Mouse (Mus musculus) lung, embryonic 14.5 days (tissue): ENCODE data around the gene Gpm6b. TPM values are rescaled to one million over a fixed set of nuclear protein-coding genes. Genes with fewer than 3 reads are reported as not detected.

Experiments used
- ATAC-seq: fragments of 200-750 bp; cut with Nextera tagmentation; 2 replicates; pipeline ENCODE4 v1.8.0; 2017; ENCODE audit warnings: mild to moderate bottlenecking, moderate TSS enrichment, moderate library complexity; ENCODE audit not compliant: insufficient read depth
- DNase-seq: peaks from one replicate; pipeline ENCODE4 v3.0.0-alpha.2; 2015
- H3K27ac ChIP-seq: fragments of 300-500 bp; sonication (generic); 2 replicates; pipeline ENCODE4 v1.5.1; 2014; ENCODE audit warnings: low read depth, mild to moderate bottlenecking, moderate library complexity
- H3K27me3 ChIP-seq: fragments of 300-500 bp; sonication (generic); 2 replicates; pipeline ENCODE4 v1.6.1; 2014; ENCODE audit warnings: low read length, control low read depth; ENCODE audit not compliant: insufficient read depth
- H3K36me3 ChIP-seq: fragments of 300-500 bp; sonication (generic); 2 replicates; pipeline ENCODE4 v1.6.1; 2014; ENCODE audit warnings: control low read depth; ENCODE audit not compliant: insufficient read depth
- H3K4me1 ChIP-seq: fragments of 300-500 bp; sonication (generic); 2 replicates; pipeline ENCODE4 v1.6.1; 2014; ENCODE audit warnings: antibody characterized with exemption, control low read depth; ENCODE audit not compliant: insufficient read depth
- H3K4me2 ChIP-seq: fragments of 300-500 bp; sonication (generic); 2 replicates; pipeline ENCODE4 v1.6.1; 2014; ENCODE audit warnings: mild to moderate bottlenecking
- H3K4me3 ChIP-seq: fragments of 300-500 bp; sonication (generic); 2 replicates; pipeline ENCODE4 v1.5.1; 2014; ENCODE audit warnings: low read depth, low read length
- H3K9ac ChIP-seq: fragments of 300-500 bp; sonication (generic); 2 replicates; pipeline ENCODE4 v1.6.1; 2014
- H3K9me3 ChIP-seq: fragments of 300-500 bp; sonication (generic); 2 replicates; pipeline ENCODE4 v1.6.1; 2016; ENCODE audit warnings: low read depth, low read length, control low read depth
- CTCF ChIP-seq: IDR thresholded peaks from 2 replicates; pipeline ENCODE4 v1.5.1; 2016; ENCODE audit warnings: antibody characterized with exemption, low read depth
- WGBS: fragments of 180-500 bp; shearing (Covaris S2); extraction: QIAGEN DNeasy Blood & Tissue Kit; methylation state at CpG from one replicate; pipeline ENCODE4 v1.1.7; 2014; 5-methylcytosine and 5-hydroxymethylcytosine counted together
- polyA plus RNA-seq: library from polyadenylated mRNA; unstranded; fragments of >200 nt; fragmentation: Nextera tagmentation; extraction: Ambion mirVana; gene quantifications from 2 replicates; pipeline ENCODE4 v1.2.1, GENCODE M21; 2014

The Gpm6b gene
- polyA plus RNA-seq, 1 experiment from 2014 or later = 41.9 TPM

DNA sequence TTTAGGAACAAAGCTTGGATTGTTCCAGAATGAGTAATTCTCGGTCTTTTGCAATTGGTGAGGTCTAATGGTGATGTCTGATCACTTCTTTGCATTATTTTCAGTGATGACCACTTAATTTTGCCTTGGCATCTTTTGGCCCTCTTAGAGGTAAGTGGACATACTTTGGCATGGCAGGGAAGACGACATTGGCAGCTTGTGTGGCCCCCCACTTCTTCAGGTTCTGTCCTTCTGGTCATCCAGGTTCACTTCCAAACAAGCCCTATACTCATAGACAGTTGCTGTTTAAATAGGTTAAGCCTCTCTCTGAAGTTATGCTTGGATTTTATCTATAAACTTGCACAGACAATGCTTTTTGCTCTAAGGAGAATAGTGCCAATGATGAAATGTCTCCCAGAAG is 120.2 kb downstream of the Gpm6b start:
- no peak for TF ChIP-seq CTCF
- H3K36me3 ChIP-seq = no peaks in the 10 kb centered on the region
- H3K27me3 ChIP-seq = no peaks in the 10 kb centered on the region
- no peak overlapping the region for H3K4me3 ChIP-seq
- no peak overlapping the region for H3K27ac ChIP-seq
- no peak overlapping the region for H3K9ac ChIP-seq
- ATAC-seq (no peak), DNase-seq (no peak)
- WGBS = 69% methylated on average over 2 of the region's 2 CpGs
- no peaks in the 10 kb centered on the region for H3K9me3 ChIP-seq
- no peaks in the 10 kb centered on the region for H3K4me1 ChIP-seq
- no peak overlapping the region for H3K4me2 ChIP-seq

DNA sequence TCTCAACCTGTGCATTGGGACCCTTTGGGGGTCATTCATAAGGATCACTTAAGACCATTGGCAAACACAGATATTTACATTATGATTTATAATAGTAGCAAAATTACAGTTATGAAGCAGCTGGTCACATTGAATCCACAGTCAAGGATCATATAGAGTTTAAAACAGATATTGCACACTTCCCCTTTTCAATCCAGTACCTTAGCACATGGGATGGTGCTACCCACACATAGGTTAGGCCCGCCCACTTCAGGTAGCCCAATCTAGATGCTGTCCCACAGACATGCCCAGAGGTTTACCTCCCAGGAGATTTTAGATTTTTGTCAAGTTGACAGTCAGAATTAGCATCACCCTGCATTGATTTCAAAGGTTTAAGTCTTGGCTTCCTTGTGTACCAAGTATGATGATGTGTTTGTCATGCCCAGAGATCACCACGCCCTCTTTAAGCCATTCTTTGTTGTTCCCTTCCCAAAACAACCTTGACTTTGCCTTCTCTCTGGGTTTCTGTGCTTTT is 121.3 kb downstream of the Gpm6b start:
- DNase-seq = no peak
- no peaks in the 10 kb centered on the region for H3K36me3 ChIP-seq
- H3K4me3 ChIP-seq = no peak overlapping the region
- H3K9me3 ChIP-seq = no peaks in the 10 kb centered on the region
- WGBS = 79% methylated on average over 2 of the region's 2 CpGs
- no peak overlapping the region for H3K27ac ChIP-seq
- no peak overlapping the region for H3K4me2 ChIP-seq
- ATAC-seq = no peak
- no peak overlapping the region for H3K9ac ChIP-seq
- no peaks in the 10 kb centered on the region for H3K27me3 ChIP-seq
- H3K4me1 ChIP-seq = no peaks in the 10 kb centered on the region
- no peak for TF ChIP-seq CTCF

DNA sequence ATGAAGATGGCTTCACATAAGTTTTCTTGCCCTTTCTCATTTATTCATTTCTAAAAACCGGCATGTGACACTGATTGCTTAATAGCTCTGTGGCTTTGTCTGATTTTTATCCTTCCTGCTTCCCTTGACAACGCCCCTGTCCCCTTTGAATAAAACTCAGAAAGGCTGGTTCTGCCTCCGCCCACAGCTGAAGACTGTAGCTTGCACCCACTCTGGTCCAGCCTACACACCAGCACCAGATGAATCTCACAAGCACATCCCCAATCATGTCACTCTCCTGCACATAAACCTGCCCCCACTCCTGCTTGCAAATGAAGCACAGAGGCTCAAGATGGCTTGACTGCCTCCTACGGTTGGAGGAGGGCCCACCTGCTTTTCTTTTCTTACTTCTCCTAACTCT is 121.7 kb downstream of the Gpm6b start:
- TF ChIP-seq CTCF = no peak
- ATAC-seq = no peak
- Histone ChIP-seq H3K36me3 (no peaks in the 10 kb centered on the region), H3K4me2 (no peak overlapping the region), H3K9me3 (no peaks in the 10 kb centered on the region), H3K4me1 (no peaks in the 10 kb centered on the region), H3K9ac (no peak overlapping the region), H3K27me3 (no peaks in the 10 kb centered on the region), H3K4me3 (no peak overlapping the region), H3K27ac (no peak overlapping the region)
- no peak for DNase-seq
- 73% methylated on average over 4 of the region's 4 CpGs for WGBS

DNA sequence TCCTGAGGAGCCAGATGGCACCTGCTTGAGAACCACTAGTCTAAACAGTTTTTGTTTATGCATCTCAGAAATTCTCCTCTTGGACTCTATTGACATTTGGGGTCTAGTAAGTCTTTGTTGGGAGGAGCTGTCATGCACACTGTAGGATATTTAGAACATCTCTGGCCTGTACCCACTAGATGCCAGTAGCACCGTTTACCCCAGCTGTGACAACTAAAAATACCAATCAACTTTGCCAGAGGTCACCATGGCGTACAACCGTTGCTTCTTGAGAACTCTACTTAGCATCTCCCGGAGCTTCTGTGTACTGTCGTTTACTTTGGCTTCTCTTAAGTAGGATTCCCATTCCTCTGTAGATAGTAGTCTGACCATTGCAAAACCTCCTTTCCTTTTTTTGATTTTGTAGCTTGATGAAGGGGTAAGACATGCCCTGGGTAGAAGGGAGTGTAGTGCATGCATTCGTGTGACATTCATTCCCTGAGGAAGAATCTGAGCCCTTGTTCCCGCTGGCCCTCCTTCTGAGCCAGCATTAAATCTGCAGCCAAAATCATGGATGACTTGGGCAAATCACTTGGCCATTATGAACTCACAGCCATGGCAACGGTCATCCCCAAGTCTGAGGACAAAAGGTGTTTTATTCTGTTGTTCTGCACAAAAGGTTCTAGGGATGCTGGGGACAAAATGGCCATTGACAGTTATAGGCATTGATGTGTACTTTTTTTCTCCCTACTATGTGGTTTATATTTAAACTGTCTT is 126.9 kb downstream of the Gpm6b start:
- no peak overlapping the region for H3K9ac ChIP-seq
- H3K36me3 ChIP-seq = no peaks in the 10 kb centered on the region
- no peak for ATAC-seq
- H3K4me1 ChIP-seq = no peaks in the 10 kb centered on the region
- H3K27ac ChIP-seq = no peak overlapping the region
- H3K4me2 ChIP-seq = no peak overlapping the region
- 77% methylated on average over 8 of the region's 8 CpGs for WGBS
- no peak overlapping the region for H3K4me3 ChIP-seq
- no peak for DNase-seq
- H3K27me3 ChIP-seq = no peaks in the 10 kb centered on the region
- no peaks in the 10 kb centered on the region for H3K9me3 ChIP-seq
- no peak for TF ChIP-seq CTCF

DNA sequence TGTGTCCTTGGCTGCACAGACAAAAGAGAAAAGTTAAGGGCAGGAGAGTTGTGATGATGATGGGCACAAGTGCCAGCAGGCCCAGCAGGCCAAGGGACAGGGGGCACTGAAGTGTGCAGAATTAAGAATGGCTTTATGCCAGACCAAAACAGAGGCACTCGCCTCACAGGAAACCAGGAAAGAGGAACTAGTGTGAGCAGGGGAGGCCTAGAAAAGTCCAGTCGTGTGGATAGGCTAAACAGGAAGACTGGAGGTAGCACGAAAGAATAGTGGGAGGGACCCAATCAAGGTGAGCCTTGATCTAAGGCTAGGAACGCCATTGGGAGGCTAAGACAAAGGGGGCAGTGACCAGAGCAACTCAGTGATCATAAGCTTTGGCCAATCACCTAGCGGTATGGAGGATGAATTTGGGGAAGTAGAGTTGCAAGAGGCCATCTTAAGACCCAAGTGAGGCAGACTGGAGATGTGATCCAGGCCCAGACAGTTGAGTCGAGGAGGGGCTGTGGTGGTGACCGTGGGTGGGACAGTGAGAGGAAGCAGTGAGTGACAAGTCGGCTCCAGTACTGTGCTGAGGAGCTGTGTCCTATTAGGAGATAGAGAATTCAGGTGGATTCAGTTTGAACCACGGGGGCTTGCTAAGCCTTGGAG is 138.1 kb downstream of the Gpm6b start:
- no peaks in the 10 kb centered on the region for H3K9me3 ChIP-seq
- no peak overlapping the region for H3K4me3 ChIP-seq
- H3K36me3 ChIP-seq = 0 out of 2 replicates have a peak, but pooled peaks cover 4% of the 10 kb centered on the region
- no peaks in the 10 kb centered on the region for H3K27me3 ChIP-seq
- no peak for DNase-seq
- ATAC-seq = no peak
- 78% methylated on average over 9 of the region's 9 CpGs for WGBS
- no peaks in the 10 kb centered on the region for H3K4me1 ChIP-seq
- no peak overlapping the region for H3K4me2 ChIP-seq
- no peak overlapping the region for H3K9ac ChIP-seq
- TF ChIP-seq CTCF = no peak
- no peak overlapping the region for H3K27ac ChIP-seq

DNA sequence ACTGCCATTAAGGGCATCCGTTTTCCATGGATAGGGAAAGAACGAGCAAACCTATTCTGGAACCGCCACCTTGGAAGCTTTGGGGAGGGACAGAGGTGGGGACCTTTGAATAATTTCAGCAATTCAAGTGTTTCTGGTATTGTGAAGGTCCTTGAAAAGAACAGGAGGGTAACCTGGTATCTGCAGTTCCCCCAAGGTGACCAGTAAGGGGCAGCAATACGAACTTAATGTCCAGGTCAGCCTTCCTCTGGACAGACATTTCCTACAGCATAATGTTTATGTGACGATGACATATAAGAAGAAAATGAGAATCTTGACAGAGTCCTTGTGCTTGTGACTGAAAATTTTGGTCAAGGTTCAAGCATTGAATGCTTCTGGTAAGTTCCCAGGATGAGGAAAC is 139.9 kb downstream of the Gpm6b start:
- ATAC-seq = no peak
- H3K27me3 ChIP-seq = no peaks in the 10 kb centered on the region
- DNase-seq = no peak
- H3K4me2 ChIP-seq = no peak overlapping the region
- H3K27ac ChIP-seq = no peak overlapping the region
- 0 out of 2 replicates have a peak, but pooled peaks cover 4% of the 10 kb centered on the region for H3K36me3 ChIP-seq
- H3K9me3 ChIP-seq = no peaks in the 10 kb centered on the region
- no peaks in the 10 kb centered on the region for H3K4me1 ChIP-seq
- WGBS = 81% methylated on average over 5 of the region's 5 CpGs
- TF ChIP-seq CTCF = no peak
- no peak overlapping the region for H3K4me3 ChIP-seq
- H3K9ac ChIP-seq = no peak overlapping the region

DNA sequence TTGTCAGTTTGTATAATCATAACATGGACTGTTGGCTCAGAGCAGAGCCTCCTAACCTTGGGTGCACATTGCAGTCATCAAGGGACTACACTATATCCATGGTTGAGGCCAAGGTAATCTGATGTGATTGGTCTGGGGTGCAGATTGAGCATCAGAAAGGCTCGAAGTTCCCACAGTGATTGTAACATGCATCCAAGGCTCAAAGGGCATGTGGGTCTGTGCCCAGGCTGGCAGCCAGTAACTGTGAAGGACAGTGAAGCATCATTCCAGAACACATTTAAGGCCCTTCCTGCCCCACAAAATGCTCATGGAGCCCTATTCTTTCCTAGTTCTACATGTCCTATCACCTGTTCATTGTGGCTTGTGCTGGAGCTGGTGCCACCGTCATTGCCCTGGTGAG is 144.9 kb downstream of the Gpm6b start:
- Histone ChIP-seq H3K27ac (no peak overlapping the region), H3K4me3 (no peak overlapping the region), H3K4me2 (no peak overlapping the region), H3K27me3 (no peaks in the 10 kb centered on the region), H3K9ac (no peak overlapping the region), H3K4me1 (no peaks in the 10 kb centered on the region), H3K36me3 (0 out of 2 replicates have a peak, but pooled peaks cover 4% of the 10 kb centered on the region), H3K9me3 (no peaks in the 10 kb centered on the region)
- TF ChIP-seq CTCF = no peak
- DNase-seq = no peak
- WGBS = 81% methylated on average over 2 of the region's 2 CpGs
- no peak for ATAC-seq
